Mouse (Mus musculus): ENCODE measurements around the gene Tmem150c. TPM values are rescaled to one million over a fixed set of nuclear protein-coding genes. Genes with fewer than 3 reads are reported as not detected.

Gene Tmem150c
- total and polyA plus RNA-seq, 3 experiments = 3.9 to 7.7 (median 6.3) TPM

DNA sequence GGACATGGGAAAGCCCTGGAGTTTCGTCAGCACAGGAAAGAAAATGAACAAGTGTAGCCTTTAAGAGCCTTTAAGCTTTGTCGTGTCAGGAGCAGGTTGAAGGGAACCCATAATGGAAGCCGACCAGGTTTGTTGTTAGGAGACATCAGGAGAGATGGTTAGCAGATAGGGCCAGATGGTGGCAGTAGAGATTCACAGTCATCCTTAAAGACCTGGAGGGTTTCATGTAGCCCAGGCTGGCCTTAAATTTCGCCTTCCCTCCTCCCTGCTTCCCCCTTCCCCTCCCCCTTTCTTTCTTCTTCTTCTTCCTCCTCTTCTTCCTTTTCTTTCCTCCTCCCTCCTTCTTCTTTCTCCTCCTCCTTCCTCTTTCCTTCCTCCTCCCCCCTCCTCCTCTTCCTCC is 85.0 kb downstream of the Tmem150c start:
- no peak overlapping the region for H3K9ac ChIP-seq (ENCODE audit: low read depth, low read length)
- 62% methylated on average over 4 of the region's 4 CpGs for WGBS

DNA sequence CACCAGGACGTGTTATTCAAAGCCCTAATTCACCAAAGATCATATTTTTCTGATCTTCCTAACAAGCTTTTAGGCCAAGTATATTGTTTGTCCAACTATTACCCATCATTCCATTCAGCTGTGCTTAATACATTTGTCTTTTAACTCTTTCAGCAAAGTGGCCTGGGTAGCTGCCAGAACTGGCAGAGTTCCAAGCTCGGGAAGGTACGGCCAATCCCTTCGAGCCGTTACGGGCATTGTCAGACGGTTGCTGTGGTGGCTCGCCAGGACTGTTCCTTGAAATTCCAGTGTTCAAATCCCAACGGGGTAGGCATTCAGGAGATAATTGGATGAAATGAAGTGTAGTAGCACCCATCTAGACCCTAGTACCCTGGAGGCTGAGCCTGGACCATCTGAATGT is 87.1 kb downstream of the Tmem150c start:
- Histone ChIP-seq H3K4me1 (ENCODE audit: control insufficient read depth, insufficient read depth, low read length) (no peaks in the 10 kb centered on the region), H3K79me2 (replicated peaks; ENCODE audit: control insufficient read depth, insufficient read depth, low read length) (no peaks in the 10 kb centered on the region)
- intact Hi-C loops (cut with DNase I) = loop anchor here (5.0 kb wide), 1 partner anchor 85 kb away; the partner anchor contains the start of gene Tmem150c

More for the DNA sequence above, 85.0 kb downstream of the Tmem150c start:
- intact Hi-C loops (cut with DNase I) = loop anchor here (1.0 to 5.0 kb wide), 2 partner anchors 83 to 167 kb away; partner anchors contain the start of gene Tmem150c
- H3K4me3 ChIP-seq = no peak overlapping the region
- TF ChIP-seq POLR2A (IDR thresholded peaks at IDR 0.05; ENCODE audit: insufficient read depth, low read depth, low read length) (no peak), CTCF (IDR thresholded peaks at IDR 0.05) (peak; percentile 59)
- H3K36me3 ChIP-seq (ENCODE audit: control insufficient read depth, insufficient read depth, low read length) = no peaks in the 10 kb centered on the region
- DNase-seq = no peak
- H3K79me2 ChIP-seq (replicated peaks; ENCODE audit: control insufficient read depth, insufficient read depth, low read length) = no peaks in the 10 kb centered on the region
- H3K4me1 ChIP-seq (ENCODE audit: control insufficient read depth, insufficient read depth, low read length) = no peaks in the 10 kb centered on the region
- H3K27me3 ChIP-seq (ENCODE audit: control insufficient read depth, insufficient read depth, low read length) = no peaks in the 10 kb centered on the region
- no peak overlapping the region for H3K27ac ChIP-seq

DNA sequence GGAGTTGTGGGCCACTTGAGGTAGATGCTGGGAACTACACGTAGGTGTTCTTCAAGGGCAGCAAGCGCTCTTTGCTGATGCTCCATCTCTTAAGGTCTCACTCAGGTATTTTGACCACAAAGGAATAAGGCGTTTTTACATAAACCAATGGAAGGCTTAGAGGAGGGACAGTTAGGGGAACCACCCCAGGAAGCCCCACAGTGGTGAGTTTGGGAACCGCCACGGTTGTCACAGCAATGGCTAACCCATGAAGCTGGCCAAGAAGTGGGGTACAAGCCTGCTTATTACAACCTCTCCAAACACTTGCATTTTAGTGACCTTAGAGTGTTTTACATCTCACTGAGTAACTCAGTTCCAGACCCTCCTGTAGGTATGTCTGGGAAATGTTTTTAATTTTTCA is 88.1 kb downstream of the Tmem150c start:
- no peaks in the 10 kb centered on the region for H3K27me3 ChIP-seq (ENCODE audit: control insufficient read depth, insufficient read depth, low read length)
- no peak for DNase-seq
- WGBS = 91% methylated on average over 5 of the region's 5 CpGs

More for the DNA sequence above, 87.1 kb downstream of the Tmem150c start:
- H3K27me3 ChIP-seq (ENCODE audit: control insufficient read depth, insufficient read depth, low read length) = no peaks in the 10 kb centered on the region
- no peak overlapping the region for H3K9ac ChIP-seq (ENCODE audit: low read depth, low read length)
- no peak for TF ChIP-seq CTCF (IDR thresholded peaks at IDR 0.05)
- TF ChIP-seq POLR2A (IDR thresholded peaks at IDR 0.05; ENCODE audit: insufficient read depth, low read depth, low read length) = no peak
- TF ChIP-seq EP300 (IDR thresholded peaks at IDR 0.05; ENCODE audit: insufficient read depth, low read depth, low read length) = no peak
- 81% methylated on average over 9 of the region's 9 CpGs for WGBS
- H3K27ac ChIP-seq = no peak overlapping the region
- no peak overlapping the region for H3K4me3 ChIP-seq
- DNase-seq = no peak
- H3K36me3 ChIP-seq (ENCODE audit: control insufficient read depth, insufficient read depth, low read length) = no peaks in the 10 kb centered on the region

DNA sequence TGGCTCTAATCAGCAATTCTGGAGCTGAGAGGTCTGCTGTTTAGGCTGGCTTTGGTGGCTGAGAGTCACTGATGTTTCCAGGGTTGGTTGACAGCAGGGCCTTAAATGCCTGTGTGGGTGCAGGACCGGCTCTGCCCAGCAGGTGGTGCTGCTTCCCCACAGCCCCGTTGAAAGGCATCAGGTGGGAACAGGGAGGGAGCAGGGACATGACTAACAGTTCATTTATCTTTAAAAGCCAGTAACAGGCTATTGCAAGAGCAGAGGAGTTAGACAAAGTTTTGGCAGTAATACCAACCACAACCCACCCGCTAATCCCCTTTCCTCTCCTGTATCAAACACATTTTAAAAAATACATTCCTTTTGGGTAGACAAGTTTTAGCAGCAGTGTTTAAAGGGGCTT is 89.4 kb downstream of the Tmem150c start:
- no peak overlapping the region for H3K27ac ChIP-seq
- no peaks in the 10 kb centered on the region for H3K79me2 ChIP-seq (replicated peaks; ENCODE audit: control insufficient read depth, insufficient read depth, low read length)
- intact Hi-C loops (cut with DNase I) = loop anchor here (1.0 to 5.0 kb wide), 3 partner anchors 87 to 252 kb away; partner anchors contain the start of gene Tmem150c
- no peaks in the 10 kb centered on the region for H3K27me3 ChIP-seq (ENCODE audit: control insufficient read depth, insufficient read depth, low read length)
- no peak overlapping the region for H3K9ac ChIP-seq (ENCODE audit: low read depth, low read length)
- no peak overlapping the region for H3K4me3 ChIP-seq
- WGBS = 20% methylated on average over 3 of the region's 3 CpGs
- H3K36me3 ChIP-seq (ENCODE audit: control insufficient read depth, insufficient read depth, low read length) = no peaks in the 10 kb centered on the region
- DNase-seq = peak; percentile 79 to 91
- TF ChIP-seq POLR2A (IDR thresholded peaks at IDR 0.05; ENCODE audit: insufficient read depth, low read depth, low read length) (no peak), EP300 (IDR thresholded peaks at IDR 0.05; ENCODE audit: insufficient read depth, low read depth, low read length) (peak; percentile 93)
- H3K4me1 ChIP-seq (ENCODE audit: control insufficient read depth, insufficient read depth, low read length) = no peaks in the 10 kb centered on the region

More for the DNA sequence above, 88.1 kb downstream of the Tmem150c start:
- no peak overlapping the region for H3K9ac ChIP-seq (ENCODE audit: low read depth, low read length)
- intact Hi-C loops (cut with DNase I) = loop anchor here (5.0 kb wide), 1 partner anchor 86 kb away; the partner anchor contains the start of gene Tmem150c
- H3K79me2 ChIP-seq (replicated peaks; ENCODE audit: control insufficient read depth, insufficient read depth, low read length) = no peaks in the 10 kb centered on the region
- H3K36me3 ChIP-seq (ENCODE audit: control insufficient read depth, insufficient read depth, low read length) = no peaks in the 10 kb centered on the region
- no peak overlapping the region for H3K4me3 ChIP-seq
- peak; percentile 22; the same call in 1 of the 2 replicates for TF ChIP-seq CTCF (IDR thresholded peaks at IDR 0.05)
- TF ChIP-seq EP300 (IDR thresholded peaks at IDR 0.05; ENCODE audit: insufficient read depth, low read depth, low read length) = no peak
- H3K27ac ChIP-seq = no peak overlapping the region
- H3K4me1 ChIP-seq (ENCODE audit: control insufficient read depth, insufficient read depth, low read length) = no peaks in the 10 kb centered on the region

DNA sequence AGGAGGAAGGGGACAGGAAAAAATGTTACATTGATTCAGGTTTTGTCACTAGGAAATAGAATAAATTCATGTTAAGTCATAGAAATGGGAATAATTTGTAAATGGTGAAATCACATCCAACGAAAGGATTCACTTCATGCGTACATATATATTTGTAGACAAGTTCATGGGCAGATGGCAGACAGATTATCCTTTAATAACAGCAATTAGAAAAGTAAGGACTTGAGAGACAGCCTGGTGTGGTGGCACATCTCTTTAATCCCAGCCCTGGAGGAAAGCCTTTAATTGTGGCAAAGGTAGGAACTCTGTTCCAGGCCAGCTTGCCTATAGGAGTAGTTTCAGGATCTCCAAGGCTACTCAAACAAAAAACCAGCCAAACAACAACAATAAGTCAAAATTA is 90.1 kb downstream of the Tmem150c start:
- TF ChIP-seq POLR2A (IDR thresholded peaks at IDR 0.05; ENCODE audit: insufficient read depth, low read depth, low read length) = no peak
- TF ChIP-seq EP300 (IDR thresholded peaks at IDR 0.05; ENCODE audit: insufficient read depth, low read depth, low read length) = no peak
- TF ChIP-seq CTCF (IDR thresholded peaks at IDR 0.05) = no peak
- Histone ChIP-seq H3K27ac (no peak overlapping the region), H3K27me3 (ENCODE audit: control insufficient read depth, insufficient read depth, low read length) (no peaks in the 10 kb centered on the region), H3K4me1 (ENCODE audit: control insufficient read depth, insufficient read depth, low read length) (no peaks in the 10 kb centered on the region), H3K4me3 (no peak overlapping the region), H3K79me2 (replicated peaks; ENCODE audit: control insufficient read depth, insufficient read depth, low read length) (no peaks in the 10 kb centered on the region), H3K9ac (ENCODE audit: low read depth, low read length) (no peak overlapping the region), H3K36me3 (ENCODE audit: control insufficient read depth, insufficient read depth, low read length) (no peaks in the 10 kb centered on the region)
- DNase-seq = no peak
- 98% methylated on average over 2 of the region's 2 CpGs for WGBS
- intact Hi-C loops (cut with DNase I) = no loop called here

DNA sequence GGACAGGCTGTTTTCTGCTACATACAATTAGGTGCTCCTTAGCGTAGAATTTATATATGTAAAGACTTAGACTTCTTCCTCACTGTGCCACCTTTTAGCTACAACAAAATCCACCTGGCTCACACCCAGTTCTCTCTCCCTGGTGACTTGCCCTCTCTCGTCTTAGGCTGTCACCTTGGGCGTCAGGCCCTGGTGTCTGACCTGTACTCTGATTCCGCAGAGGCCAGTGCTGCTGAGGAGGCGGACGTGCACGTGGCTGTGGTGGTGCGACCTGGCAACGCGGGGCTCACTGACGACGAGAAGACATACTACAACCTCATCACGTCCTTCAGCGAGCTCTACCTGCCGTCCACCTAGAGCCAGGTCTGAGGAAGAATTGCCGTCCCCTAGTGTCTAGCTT is 92.0 kb downstream of the Tmem150c start:
- Histone ChIP-seq H3K27me3 (ENCODE audit: control insufficient read depth, insufficient read depth, low read length) (no peaks in the 10 kb centered on the region), H3K36me3 (ENCODE audit: control insufficient read depth, insufficient read depth, low read length) (no peaks in the 10 kb centered on the region), H3K27ac (no peak overlapping the region), H3K9ac (ENCODE audit: low read depth, low read length) (no peak overlapping the region), H3K4me1 (ENCODE audit: control insufficient read depth, insufficient read depth, low read length) (no peaks in the 10 kb centered on the region), H3K4me3 (no peak overlapping the region), H3K79me2 (replicated peaks; ENCODE audit: control insufficient read depth, insufficient read depth, low read length) (no peaks in the 10 kb centered on the region)
- intact Hi-C loops (cut with DNase I) = no loop called here
- TF ChIP-seq CTCF (IDR thresholded peaks at IDR 0.05) = no peak
- TF ChIP-seq EP300 (IDR thresholded peaks at IDR 0.05; ENCODE audit: insufficient read depth, low read depth, low read length) = no peak
- TF ChIP-seq POLR2A (IDR thresholded peaks at IDR 0.05; ENCODE audit: insufficient read depth, low read depth, low read length) = no peak
- 89% methylated on average over 16 of the region's 16 CpGs for WGBS
- DNase-seq = no peak

All from heart, adult 2 months (tissue).